Mouse (Mus musculus) intestine, embryonic 15.5 days (tissue): ENCODE data around the gene Nlk. TPM values are rescaled to one million over a fixed set of nuclear protein-coding genes. Genes with fewer than 3 reads are reported as not detected.
"Not testable (repeated sequence)": the region's sequence is repeated elsewhere in the genome, so short reads cannot be mapped to it uniquely, and the experiment has no call there.

Source experiments
- ATAC-seq: fragments of 200-750 bp; cut with Nextera tagmentation; 2 replicates; pipeline ENCODE4 v1.8.0; 2017; ENCODE audit warnings: moderate TSS enrichment, moderate library complexity
- H3K27ac ChIP-seq: fragments of 300-500 bp; sonication (generic); 2 replicates; pipeline ENCODE4 v1.5.1; 2015; ENCODE audit warnings: mild to moderate bottlenecking, inconsistent platforms
- H3K27me3 ChIP-seq: fragments of 300-500 bp; sonication (generic); replicated peaks from 2 replicates; pipeline ENCODE4 v1.6.1; 2015; ENCODE audit warnings: inconsistent platforms
- H3K36me3 ChIP-seq: fragments of 300-500 bp; sonication (generic); 2 replicates; pipeline ENCODE4 v1.6.1; 2015; ENCODE audit warnings: inconsistent platforms
- H3K4me1 ChIP-seq: fragments of 300-500 bp; sonication (generic); replicated peaks from 2 replicates; pipeline ENCODE4 v1.6.1; 2015; ENCODE audit warnings: inconsistent platforms
- H3K4me2 ChIP-seq: fragments of 300-500 bp; sonication (generic); replicated peaks from 2 replicates; pipeline ENCODE4 v1.6.1; 2015; ENCODE audit warnings: mild to moderate bottlenecking, inconsistent platforms
- H3K4me3 ChIP-seq: fragments of 300-500 bp; sonication (generic); replicated peaks from 2 replicates; pipeline ENCODE4 v1.5.1; 2015; ENCODE audit warnings: inconsistent platforms
- H3K9ac ChIP-seq: fragments of 300-500 bp; sonication (generic); 2 replicates; pipeline ENCODE4 v1.6.1; 2015; ENCODE audit warnings: inconsistent platforms
- H3K9me3 ChIP-seq: fragments of 300-500 bp; sonication (generic); 2 replicates; pipeline ENCODE4 v1.6.1; 2016; ENCODE audit warnings: inconsistent platforms
- WGBS: fragments of 180-500 bp; shearing (Covaris S2); methylation state at CpG from one replicate; pipeline ENCODE4 v1.1.7; 2015; 5-methylcytosine and 5-hydroxymethylcytosine counted together
- polyA plus RNA-seq: library from polyadenylated mRNA; unstranded; fragments of >200 nt; fragmentation: Nextera tagmentation; extraction: Ambion mirVana; gene quantifications from 2 replicates; pipeline ENCODE4 v1.2.1, GENCODE M21; 2015

Gene Nlk
- polyA plus RNA-seq, 1 experiment from 2014 or later = 10.3 TPM

DNA sequence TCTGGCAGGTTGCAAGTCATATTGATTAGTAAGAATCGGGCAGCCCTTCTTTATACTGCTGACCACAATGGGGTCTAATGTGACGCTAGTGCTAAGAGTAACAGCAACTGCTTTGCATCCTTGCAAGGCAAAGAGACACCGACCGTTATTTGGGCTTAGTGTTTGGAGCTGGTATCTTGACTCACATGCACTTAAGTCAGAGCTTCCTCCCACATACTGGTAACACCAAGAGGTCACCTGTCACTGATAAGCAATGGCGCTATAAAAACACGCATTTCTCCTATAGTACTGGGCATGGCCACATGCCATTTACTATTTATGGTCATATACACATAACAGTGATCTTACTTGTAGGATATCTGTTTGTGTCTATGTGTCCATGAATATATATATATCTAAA lies 114.3 kb downstream of the Nlk start:
- no peaks in the 10 kb centered on the region for H3K9me3 ChIP-seq
- 85% methylated on average over 6 of the region's 6 CpGs for WGBS
- no peak overlapping the region for H3K9ac ChIP-seq
- peaks cover 12% of the 10 kb centered on the region for H3K36me3 ChIP-seq
- no peaks in the 10 kb centered on the region for H3K4me1 ChIP-seq
- H3K27ac ChIP-seq = no peak overlapping the region
- no peak overlapping the region for H3K4me2 ChIP-seq
- no peaks in the 10 kb centered on the region for H3K27me3 ChIP-seq
- ATAC-seq = no peak
- H3K4me3 ChIP-seq = no peak overlapping the region

DNA sequence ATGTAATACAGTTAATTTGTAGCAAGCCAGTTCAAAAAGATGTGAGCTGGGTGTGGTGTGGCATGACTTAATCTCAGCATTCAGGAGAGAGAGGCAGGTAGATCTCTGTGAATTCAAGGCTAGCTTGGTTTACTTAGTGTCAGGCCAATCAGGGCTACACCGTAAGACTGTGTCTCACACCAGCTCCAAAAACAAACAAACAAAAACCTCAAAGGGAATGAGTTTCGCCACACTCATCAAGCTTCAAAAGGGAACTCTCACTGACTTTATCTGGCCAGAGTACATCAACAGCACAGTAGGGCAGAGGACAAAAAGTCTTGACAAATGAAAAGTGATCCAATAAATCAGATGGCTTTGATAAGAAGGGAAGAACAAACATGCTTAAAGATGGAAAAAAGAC lies 122.2 kb downstream of the Nlk start:
- no peak overlapping the region for H3K27ac ChIP-seq
- 0 out of 2 replicates have a peak, but pooled peaks cover 3% of the 10 kb centered on the region for H3K36me3 ChIP-seq
- no peaks in the 10 kb centered on the region for H3K4me1 ChIP-seq
- H3K4me3 ChIP-seq = no peak overlapping the region
- H3K27me3 ChIP-seq = no peaks in the 10 kb centered on the region
- H3K9me3 ChIP-seq = no peaks in the 10 kb centered on the region
- no peak overlapping the region for H3K9ac ChIP-seq
- no peak for ATAC-seq
- 46% methylated on average over 2 of the region's 2 CpGs for WGBS
- H3K4me2 ChIP-seq = no peak overlapping the region

DNA sequence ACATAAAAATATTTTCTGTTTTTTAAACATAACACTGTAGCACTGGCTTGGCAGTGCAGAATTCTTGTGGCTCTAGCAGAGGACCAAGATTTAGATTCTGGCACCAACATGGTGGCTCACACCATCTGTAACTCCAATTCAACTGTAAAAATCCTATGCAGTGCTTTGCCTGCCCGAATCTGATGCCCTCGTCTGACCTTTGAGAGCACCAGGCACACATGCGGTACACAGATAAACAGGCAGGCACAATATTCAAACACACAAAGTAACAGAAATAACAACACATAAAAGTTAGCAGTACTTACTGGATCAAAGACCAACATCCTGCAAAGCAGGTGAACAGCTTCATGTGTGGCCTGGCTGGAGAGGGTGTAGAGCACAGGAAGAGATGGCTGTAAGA lies 122.6 kb downstream of the Nlk start:
- H3K27ac ChIP-seq = no peak overlapping the region
- no peaks in the 10 kb centered on the region for H3K27me3 ChIP-seq
- no peak overlapping the region for H3K9ac ChIP-seq
- ATAC-seq = no peak
- no peak overlapping the region for H3K4me3 ChIP-seq
- no peaks in the 10 kb centered on the region for H3K9me3 ChIP-seq
- H3K36me3 ChIP-seq = 0 out of 2 replicates have a peak, but pooled peaks cover 3% of the 10 kb centered on the region
- no peaks in the 10 kb centered on the region for H3K4me1 ChIP-seq
- no peak overlapping the region for H3K4me2 ChIP-seq
- 85% methylated on average over 3 of the region's 3 CpGs for WGBS

DNA sequence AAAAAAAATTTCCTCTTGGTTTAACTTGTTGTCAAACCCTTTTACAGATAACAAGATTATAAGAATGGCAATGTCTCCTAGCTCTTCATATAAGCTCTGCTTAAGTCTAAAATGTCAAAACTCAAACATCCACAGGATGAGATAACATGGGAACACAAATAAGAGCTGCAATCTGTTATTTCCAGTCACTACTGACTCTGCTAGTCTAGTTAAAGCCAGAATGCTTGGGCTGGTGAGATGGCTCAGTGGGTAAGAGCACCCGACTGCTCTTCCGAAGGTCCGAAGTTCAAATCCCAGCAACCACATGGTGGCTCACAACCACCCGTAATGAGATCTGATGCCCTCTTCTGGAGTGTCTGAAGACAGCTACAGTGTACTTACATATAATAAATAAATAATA lies 123.1 kb downstream of the Nlk start:
- not testable (repeated sequence) for H3K4me2 ChIP-seq, H3K9ac ChIP-seq, H3K9me3 ChIP-seq, ATAC-seq, H3K27me3 ChIP-seq, H3K27ac ChIP-seq, H3K4me1 ChIP-seq, H3K4me3 ChIP-seq, H3K36me3 ChIP-seq
- WGBS = 86% methylated on average over 4 of the region's 4 CpGs

DNA sequence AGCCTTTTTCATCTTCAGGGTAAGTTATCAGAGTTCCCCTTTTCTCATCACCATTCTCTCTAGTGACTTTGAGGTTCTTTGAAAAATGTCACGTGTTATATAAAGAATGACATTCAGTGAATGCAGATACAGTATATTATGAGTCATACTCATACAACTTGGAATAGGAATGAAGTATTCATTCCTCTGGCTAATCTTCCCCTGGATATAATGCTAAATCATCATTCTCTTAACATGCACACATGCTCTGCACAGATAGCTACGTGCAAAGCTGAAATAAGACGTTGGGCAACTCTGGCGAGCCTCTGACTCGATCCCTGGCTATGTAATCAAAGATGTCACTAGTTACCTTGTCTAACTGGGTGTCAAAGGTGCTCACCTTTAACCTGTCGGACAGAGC lies 125.3 kb downstream of the Nlk start:
- no peak for ATAC-seq
- H3K27ac ChIP-seq = no peak overlapping the region
- H3K4me2 ChIP-seq = no peak overlapping the region
- no peaks in the 10 kb centered on the region for H3K27me3 ChIP-seq
- no peak overlapping the region for H3K9ac ChIP-seq
- 0 out of 2 replicates have a peak, but pooled peaks cover 3% of the 10 kb centered on the region for H3K36me3 ChIP-seq
- no peaks in the 10 kb centered on the region for H3K4me1 ChIP-seq
- no peak overlapping the region for H3K4me3 ChIP-seq
- WGBS = 89% methylated on average over 6 of the region's 6 CpGs
- no peaks in the 10 kb centered on the region for H3K9me3 ChIP-seq

DNA sequence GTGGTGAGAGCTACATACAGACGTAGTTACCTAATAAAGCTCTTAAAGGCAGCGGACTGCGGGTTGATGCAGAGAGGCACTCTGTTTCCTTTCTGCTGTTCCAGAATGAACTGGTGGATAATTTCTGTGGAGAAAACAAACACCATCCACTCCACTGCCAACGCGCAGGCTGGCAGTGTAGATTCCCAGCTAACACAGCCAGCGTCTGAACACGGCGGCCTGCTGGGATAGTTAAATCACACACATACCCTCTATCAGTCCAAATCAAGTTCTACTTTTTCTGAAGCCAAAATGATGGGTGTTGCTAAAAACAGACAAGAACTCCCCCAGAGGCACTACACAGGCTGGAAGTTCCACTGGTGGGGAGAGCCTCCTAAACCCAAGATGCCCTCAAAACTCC lies 125.7 kb downstream of the Nlk start:
- Histone ChIP-seq H3K4me2 (no peak overlapping the region), H3K27ac (no peak overlapping the region), H3K4me1 (no peaks in the 10 kb centered on the region), H3K9me3 (no peaks in the 10 kb centered on the region), H3K36me3 (0 out of 2 replicates have a peak, but pooled peaks cover 3% of the 10 kb centered on the region), H3K9ac (no peak overlapping the region), H3K4me3 (no peak overlapping the region), H3K27me3 (no peaks in the 10 kb centered on the region)
- ATAC-seq = no peak
- WGBS = 94% methylated on average over 8 of the region's 8 CpGs

DNA sequence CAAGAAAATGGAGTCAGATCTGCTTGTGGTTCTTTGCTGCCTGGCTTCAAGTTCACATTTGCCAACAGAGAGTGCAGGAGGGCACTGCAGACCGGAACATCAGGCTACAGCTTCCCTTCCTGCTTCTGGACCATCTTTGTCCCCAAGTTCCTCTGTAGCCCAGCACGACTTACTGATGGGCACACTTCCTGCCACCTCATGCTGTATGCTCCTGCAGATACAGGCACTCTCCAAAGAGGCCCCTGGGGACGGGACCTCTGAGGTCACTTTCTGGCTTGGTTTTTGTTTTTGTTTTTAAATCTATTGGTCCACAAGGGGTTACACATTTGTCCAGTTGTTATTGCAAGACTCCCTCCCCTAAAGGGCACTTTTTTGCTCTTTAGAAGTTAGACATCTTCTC lies 127.4 kb downstream of the Nlk start:
- no peak for ATAC-seq
- no peak overlapping the region for H3K4me2 ChIP-seq
- no peak overlapping the region for H3K27ac ChIP-seq
- H3K9ac ChIP-seq = no peak overlapping the region
- H3K9me3 ChIP-seq = no peaks in the 10 kb centered on the region
- no peaks in the 10 kb centered on the region for H3K27me3 ChIP-seq
- WGBS = 65% methylated on average over 3 of the region's 3 CpGs
- H3K36me3 ChIP-seq = 0 out of 2 replicates have a peak, but pooled peaks cover 3% of the 10 kb centered on the region
- H3K4me1 ChIP-seq = no peaks in the 10 kb centered on the region
- no peak overlapping the region for H3K4me3 ChIP-seq

GRCm38 (mm10) chr11:78568827-78569226 lies 128.3 kb downstream of the Nlk start:
- no peak overlapping the region for H3K4me2 ChIP-seq
- WGBS = 82% methylated on average over 10 of the region's 10 CpGs
- H3K27me3 ChIP-seq = no peaks in the 10 kb centered on the region
- no peaks in the 10 kb centered on the region for H3K9me3 ChIP-seq
- H3K9ac ChIP-seq = no peak overlapping the region
- no peaks in the 10 kb centered on the region for H3K36me3 ChIP-seq
- ATAC-seq = no peak
- H3K27ac ChIP-seq = no peak overlapping the region
- H3K4me3 ChIP-seq = no peak overlapping the region
- no peaks in the 10 kb centered on the region for H3K4me1 ChIP-seq

- WGBS = 91% methylated on average over 6 of the region's 6 CpGs
- H3K9ac ChIP-seq = no peak overlapping the region
- H3K36me3 ChIP-seq = no peaks in the 10 kb centered on the region
- no peak for ATAC-seq
- H3K4me1 ChIP-seq = no peaks in the 10 kb centered on the region
- no peak overlapping the region for H3K4me3 ChIP-seq
- no peaks in the 10 kb centered on the region for H3K9me3 ChIP-seq
- H3K27me3 ChIP-seq = no peaks in the 10 kb centered on the region
- no peak overlapping the region for H3K4me2 ChIP-seq
- no peak overlapping the region for H3K27ac ChIP-seq
Measured at GRCm38 (mm10) chr11:78567614-78568013, 129.6 kb downstream of the Nlk start.

DNA sequence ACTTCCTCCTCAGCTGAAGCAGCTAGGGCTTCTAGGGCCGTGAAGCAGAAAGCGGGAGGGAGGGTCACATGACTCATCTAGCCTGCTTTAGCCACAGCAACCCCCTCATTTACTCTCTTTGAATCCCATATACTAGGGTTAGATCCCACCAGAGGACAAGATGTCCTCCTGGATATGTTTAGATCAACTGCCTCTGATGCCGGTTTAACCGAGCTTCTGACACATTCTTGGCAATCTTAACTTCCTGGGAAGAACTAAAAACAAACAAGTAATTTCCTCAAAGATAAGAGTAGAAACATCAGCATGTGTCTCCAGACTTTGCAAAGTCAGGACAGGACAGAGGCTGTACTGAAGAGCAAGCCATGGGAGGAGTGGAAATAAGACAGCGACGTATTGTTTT lies 130.4 kb downstream of the Nlk start:
- no peaks in the 10 kb centered on the region for H3K36me3 ChIP-seq
- H3K9ac ChIP-seq = no peak overlapping the region
- no peak overlapping the region for H3K27ac ChIP-seq
- H3K9me3 ChIP-seq = no peaks in the 10 kb centered on the region
- no peaks in the 10 kb centered on the region for H3K4me1 ChIP-seq
- H3K4me2 ChIP-seq = no peak overlapping the region
- H3K4me3 ChIP-seq = no peak overlapping the region
- no peak for ATAC-seq
- H3K27me3 ChIP-seq = no peaks in the 10 kb centered on the region
- WGBS = 42% methylated on average over 6 of the region's 6 CpGs

- no peaks in the 10 kb centered on the region for H3K27me3 ChIP-seq
- no peak for ATAC-seq
- H3K9me3 ChIP-seq = no peaks in the 10 kb centered on the region
- H3K27ac ChIP-seq = no peak overlapping the region
- no peak overlapping the region for H3K4me2 ChIP-seq
- H3K4me1 ChIP-seq = no peaks in the 10 kb centered on the region; the same call in 1 of the 2 replicates
- H3K36me3 ChIP-seq = no peaks in the 10 kb centered on the region
- 13% methylated on average over 4 of the region's 4 CpGs for WGBS
- H3K9ac ChIP-seq = no peak overlapping the region
- no peak overlapping the region for H3K4me3 ChIP-seq
Measured at GRCm38 (mm10) chr11:78560447-78560846, 136.7 kb downstream of the Nlk start.

GRCm38 (mm10) chr11:78557241-78557640 lies 139.9 kb downstream of the Nlk start:
- Histone ChIP-seq H3K9me3 (no peaks in the 10 kb centered on the region), H3K4me1 (no peaks in the 10 kb centered on the region; the same call in 1 of the 2 replicates), H3K36me3 (no peaks in the 10 kb centered on the region), H3K27me3 (no peaks in the 10 kb centered on the region), H3K27ac (no peak overlapping the region), H3K9ac (no peak overlapping the region), H3K4me3 (no peak overlapping the region), H3K4me2 (no peak overlapping the region)
- ATAC-seq = peak; percentile 23; the same call in 1 of the 2 replicates
- 54% methylated on average over 8 of the region's 8 CpGs for WGBS

- no peak for ATAC-seq
- 57% methylated on average over 4 of the region's 4 CpGs for WGBS
Measured at GRCm38 (mm10) chr11:78556070-78556469, 141.1 kb downstream of the Nlk start.

More at GRCm38 (mm10) chr11:78556070-78556469, 141.1 kb downstream of the Nlk start:
- Histone ChIP-seq H3K4me3 (no peak overlapping the region), H3K9me3 (no peaks in the 10 kb centered on the region), H3K36me3 (no peaks in the 10 kb centered on the region), H3K9ac (no peak overlapping the region), H3K4me1 (peaks cover 3% of the 10 kb centered on the region; the same call in 1 of the 2 replicates), H3K27ac (peak overlapping the region; percentile 30; the same call in 1 of the 2 replicates), H3K4me2 (no peak overlapping the region), H3K27me3 (no peaks in the 10 kb centered on the region)
